Mouse (Mus musculus) liver, embryonic 14.5 days (tissue): Measurements from ENCODE around the gene Tmem59l. TPM values are rescaled to one million over a fixed set of nuclear protein-coding genes. Genes with fewer than 3 reads are reported as not detected.

Experiments
- ATAC-seq: fragments of 200-750 bp; cut with Nextera tagmentation; 2 replicates; pipeline ENCODE4 v1.8.0; 2017; ENCODE audit warnings: moderate number of reproducible peaks, mild to moderate bottlenecking, moderate library complexity; ENCODE audit not compliant: insufficient read depth
- DNase-seq, 3 experiments: peaks; one replicate each; pipeline ENCODE4 v3.0.0-alpha.2; 2012 to 2013; ENCODE audit warnings: low read depth in 3 of 3, low spot score in 3 of 3
- H3K27ac ChIP-seq: fragments of 300-500 bp; sonication (generic); 2 replicates; pipeline ENCODE4 v1.5.1; 2014; ENCODE audit warnings: moderate library complexity, mild to moderate bottlenecking, control low read depth, inconsistent platforms
- H3K27me3 ChIP-seq: fragments of 300-500 bp; sonication (generic); 2 replicates; pipeline ENCODE4 v1.6.1; 2014; ENCODE audit warnings: mild to moderate bottlenecking, low read length, moderate library complexity; ENCODE audit not compliant: control insufficient read depth, insufficient read depth
- H3K36me3 ChIP-seq: fragments of 300-500 bp; sonication (generic); replicated peaks from 2 replicates; pipeline ENCODE4 v1.6.1; 2014; ENCODE audit warnings: low read depth; ENCODE audit not compliant: control insufficient read depth, insufficient read depth
- H3K4me1 ChIP-seq, 2 experiments: fragments of 200-500 bp in 1 of 2; fragments of 300-500 bp in 1 of 2; sonication (generic) in 1 of 2; replicated peaks; 2 replicates each; pipeline ENCODE4 v1.6.1; 2012 to 2014; ENCODE audit warnings: antibody characterized with exemption in 1 of 2, inconsistent platforms in 1 of 2, low read length in 1 of 2; ENCODE audit not compliant: control insufficient read depth in 2 of 2, insufficient read depth in 2 of 2
- H3K4me2 ChIP-seq: fragments of 300-500 bp; sonication (generic); 2 replicates; pipeline ENCODE4 v1.6.1; 2014; ENCODE audit warnings: low read depth, mild to moderate bottlenecking, control low read depth, moderate library complexity
- H3K4me3 ChIP-seq, 2 experiments: fragments of 200-500 bp in 1 of 2; fragments of 300-500 bp in 1 of 2; sonication (generic) in 1 of 2; 2 replicates each; pipeline ENCODE4 v1.5.1; 2012 to 2014; ENCODE audit warnings: low read depth in 2 of 2, low read length in 2 of 2, mild to moderate bottlenecking in 2 of 2, control low read depth in 1 of 2, inconsistent platforms in 1 of 2, moderate library complexity in 1 of 2; ENCODE audit not compliant: insufficient read depth in 1 of 2
- H3K9ac ChIP-seq: fragments of 300-500 bp; sonication (generic); replicated peaks from 2 replicates; pipeline ENCODE4 v1.6.1; 2014; ENCODE audit warnings: mild to moderate bottlenecking, control low read depth, moderate library complexity
- H3K9me3 ChIP-seq: fragments of 300-500 bp; sonication (generic); 2 replicates; pipeline ENCODE4 v1.6.1; 2016; ENCODE audit warnings: low read length, mixed read lengths; ENCODE audit not compliant: control insufficient read depth
- CTCF ChIP-seq: IDR thresholded peaks from 2 replicates; pipeline ENCODE4 v1.5.1; 2016; ENCODE audit warnings: antibody characterized with exemption, low read depth, control low read depth
- EP300 ChIP-seq: IDR thresholded peaks from 2 replicates; pipeline ENCODE4 v1.6.1; 2016; ENCODE audit warnings: antibody characterized with exemption, low read depth
- WGBS: fragments of 180-500 bp; shearing (Covaris S2); extraction: QIAGEN DNeasy Blood & Tissue Kit; methylation state at CpG from one replicate; pipeline ENCODE4 v1.1.7; 2014; ENCODE audit not compliant: insufficient replicate concordance; 5-methylcytosine and 5-hydroxymethylcytosine counted together
- polyA plus RNA-seq, 2 experiments: library from polyadenylated mRNA; depleted of rRNA in 1 of 2; stranded (reverse) in 1 of 2; unstranded in 1 of 2; fragments of >200 nt; fragmentation: Nextera tagmentation in 1 of 2; extraction: Ambion mirVana in 1 of 2; gene quantifications; 2 replicates each; pipeline versions ENCODE4 v1.2.1 to v1.2.3; 2012 to 2014

The Tmem59l gene
- polyA plus RNA-seq, 2 experiments: 0.03 TPM; not detected in 1

GRCm38 (mm10) chr8:70469295-70469916 lies 17.8 kb downstream of the Tmem59l start:
- Histone ChIP-seq H3K9me3 (no peaks in the 10 kb centered on the region), H3K4me2 (peak overlapping the region; percentile 11; the same call in 1 of the 2 replicates), H3K9ac (no peak overlapping the region), H3K4me1 (peaks cover 0 to 15% of the 10 kb centered on the region in 2 experiments; a peak in 3 of 4 replicates), H3K27me3 (no peaks in the 10 kb centered on the region), H3K4me3 (no peak overlapping the region), H3K27ac (no peak overlapping the region), H3K36me3 (no peaks in the 10 kb centered on the region)
- DNase-seq: peak in 1 of 3 experiments; percentile 16
- no peak for TF ChIP-seq EP300
- no peak for TF ChIP-seq CTCF
- 29% methylated on average over 10 of the region's 10 CpGs for WGBS
- peak; percentile 33; the same call in 1 of the 2 replicates for ATAC-seq

- Histone ChIP-seq H3K9me3 (no peaks in the 10 kb centered on the region), H3K36me3 (no peaks in the 10 kb centered on the region), H3K27me3 (no peaks in the 10 kb centered on the region), H3K4me1 (peaks cover 0 to 15% of the 10 kb centered on the region in 2 experiments; a peak in 3 of 4 replicates), H3K4me2 (no peak overlapping the region), H3K9ac (no peak overlapping the region), H3K27ac (no peak overlapping the region), H3K4me3 (no peak overlapping the region)
- TF ChIP-seq CTCF: no peak
- no peak for TF ChIP-seq EP300
- DNase-seq: no peak
- ATAC-seq: no peak
- WGBS: 80% methylated on average over 4 of the region's 4 CpGs
Measured at GRCm38 (mm10) chr8:70468733-70469132, 18.4 kb downstream of the Tmem59l start.

- Histone ChIP-seq H3K4me3 (no peak overlapping the region), H3K36me3 (no peaks in the 10 kb centered on the region), H3K4me1 (peaks cover 0 to 15% of the 10 kb centered on the region in 2 experiments; a peak in 3 of 4 replicates), H3K27ac (no peak overlapping the region), H3K27me3 (no peaks in the 10 kb centered on the region), H3K4me2 (no peak overlapping the region), H3K9ac (no peak overlapping the region), H3K9me3 (no peaks in the 10 kb centered on the region)
- 67% methylated on average over 1 of the region's 1 CpGs for WGBS
- DNase-seq (no peak), ATAC-seq (no peak)
- no peak for TF ChIP-seq EP300
- no peak for TF ChIP-seq CTCF
Measured at GRCm38 (mm10) chr8:70467907-70468306, 19.3 kb downstream of the Tmem59l start.

GRCm38 (mm10) chr8:70467229-70467725 lies 19.9 kb downstream of the Tmem59l start:
- H3K4me2 ChIP-seq: no peak overlapping the region
- ATAC-seq: no peak
- no peaks in the 10 kb centered on the region for H3K9me3 ChIP-seq
- peaks cover 0 to 15% of the 10 kb centered on the region in 2 experiments; a peak in 3 of 4 replicates for H3K4me1 ChIP-seq
- H3K9ac ChIP-seq: no peak overlapping the region
- H3K36me3 ChIP-seq: no peaks in the 10 kb centered on the region
- TF ChIP-seq CTCF: no peak
- no peak for TF ChIP-seq EP300
- no peak for DNase-seq
- H3K4me3 ChIP-seq: no peak overlapping the region
- WGBS: 77% methylated on average over 5 of the region's 5 CpGs
- H3K27ac ChIP-seq: no peak overlapping the region
- no peaks in the 10 kb centered on the region for H3K27me3 ChIP-seq

GRCm38 (mm10) chr8:70466771-70467170 lies 20.4 kb downstream of the Tmem59l start:
- no peak overlapping the region for H3K4me3 ChIP-seq
- ATAC-seq (no peak), DNase-seq (no peak)
- no peak overlapping the region for H3K27ac ChIP-seq
- no peak overlapping the region for H3K9ac ChIP-seq
- WGBS: 82% methylated on average over 11 of the region's 11 CpGs
- H3K27me3 ChIP-seq: no peaks in the 10 kb centered on the region
- H3K9me3 ChIP-seq: no peaks in the 10 kb centered on the region
- H3K4me1 ChIP-seq: peaks cover 0 to 15% of the 10 kb centered on the region in 2 experiments; a peak in 3 of 4 replicates
- no peak for TF ChIP-seq EP300
- no peak for TF ChIP-seq CTCF
- no peak overlapping the region for H3K4me2 ChIP-seq
- H3K36me3 ChIP-seq: no peaks in the 10 kb centered on the region
